Mouse (Mus musculus) brain, embryonic 14.5 days (tissue): Measurements from ENCODE around the gene Naa16.

Experiments
- CTCF ChIP-seq: fragments of 200-500 bp; IDR thresholded peaks from 2 replicates; pipeline ENCODE4 v1.5.1; 2012; ENCODE audit warnings: inconsistent platforms, mild to moderate bottlenecking, moderate library complexity, borderline replicate concordance; ENCODE audit not compliant: insufficient read depth, insufficient read length; ENCODE audit errors: extremely low read depth
- POLR2A ChIP-seq: fragments of 200-500 bp; IDR thresholded peaks from 2 replicates; pipeline ENCODE4 v1.6.1; 2012; ENCODE audit warnings: mild to moderate bottlenecking, inconsistent platforms, borderline replicate concordance; ENCODE audit not compliant: poor library complexity, insufficient read depth, insufficient read length, severe bottlenecking; ENCODE audit errors: extremely low read depth

DNA sequence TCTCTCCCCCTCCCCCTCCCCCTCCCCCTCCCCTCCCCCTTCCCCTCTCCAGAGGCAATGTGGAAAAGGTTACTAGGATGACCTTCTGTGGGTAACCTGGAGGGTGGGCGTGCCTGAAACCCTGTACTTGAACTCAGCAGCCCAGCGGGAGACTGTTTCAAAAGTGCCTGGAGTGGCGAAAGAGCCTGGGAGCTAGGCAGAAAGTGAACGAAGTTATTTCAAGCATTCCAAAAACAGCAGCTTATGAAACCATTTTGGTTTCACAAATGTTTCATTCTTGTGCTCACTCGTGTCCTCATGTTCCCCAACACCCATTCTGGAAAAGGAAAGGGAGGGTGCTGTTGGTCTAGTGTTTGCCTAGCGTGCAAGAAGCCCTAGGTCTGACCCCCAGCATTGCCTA is 90.8 kb downstream of the Naa16 start:
- TF ChIP-seq CTCF: no peak
- TF ChIP-seq POLR2A: no peak
